Mouse (Mus musculus) olfactory bulb, adult 2 months (tissue): ENCODE results near the gene Cfl2. TPM values are rescaled to one million over a fixed set of nuclear protein-coding genes. Genes with fewer than 3 reads are reported as not detected.

ENCODE experiments used
- H3K27ac ChIP-seq: fragments of 200-500 bp; 2 replicates; pipeline ENCODE4 v1.5.1; 2012; ENCODE audit warnings: low read depth, low read length; ENCODE audit not compliant: insufficient read depth
- H3K4me1 ChIP-seq: fragments of 200-500 bp; 2 replicates; pipeline ENCODE4 v1.6.1; 2012; ENCODE audit warnings: low read length; ENCODE audit not compliant: control insufficient read depth, insufficient read depth
- H3K4me3 ChIP-seq: fragments of 200-500 bp; 2 replicates; pipeline ENCODE4 v1.5.1; 2012; ENCODE audit warnings: mild to moderate bottlenecking, low read depth, low read length, moderate library complexity; ENCODE audit not compliant: insufficient read depth
- CTCF ChIP-seq: fragments of 200-500 bp; IDR thresholded peaks from 2 replicates; pipeline ENCODE4 v1.5.1; 2012; ENCODE audit warnings: low read depth, mild to moderate bottlenecking, low read length, moderate library complexity; ENCODE audit not compliant: insufficient read depth
- POLR2A ChIP-seq: fragments of 200-500 bp; IDR thresholded peaks from 2 replicates; pipeline ENCODE4 v1.6.1; 2012; ENCODE audit warnings: mild to moderate bottlenecking, low read depth, low read length, moderate library complexity; ENCODE audit not compliant: insufficient read depth
- WGBS: fragments of 180-500 bp; shearing (Covaris S2); methylation state at CpG from one replicate; pipeline ENCODE4 v1.1.7; 2018; 5-methylcytosine and 5-hydroxymethylcytosine counted together
- polyA plus RNA-seq: library from polyadenylated mRNA; stranded (reverse); fragments of >200 nt; gene quantifications from 2 replicates; pipeline ENCODE4 v1.2.4, GENCODE M21; 2012; ENCODE audit warnings: low replicate concordance; ENCODE audit not compliant: missing spikeins, insufficient read depth, insufficient read length

Gene Cfl2
- polyA plus RNA-seq, 1 experiment: not detected

DNA sequence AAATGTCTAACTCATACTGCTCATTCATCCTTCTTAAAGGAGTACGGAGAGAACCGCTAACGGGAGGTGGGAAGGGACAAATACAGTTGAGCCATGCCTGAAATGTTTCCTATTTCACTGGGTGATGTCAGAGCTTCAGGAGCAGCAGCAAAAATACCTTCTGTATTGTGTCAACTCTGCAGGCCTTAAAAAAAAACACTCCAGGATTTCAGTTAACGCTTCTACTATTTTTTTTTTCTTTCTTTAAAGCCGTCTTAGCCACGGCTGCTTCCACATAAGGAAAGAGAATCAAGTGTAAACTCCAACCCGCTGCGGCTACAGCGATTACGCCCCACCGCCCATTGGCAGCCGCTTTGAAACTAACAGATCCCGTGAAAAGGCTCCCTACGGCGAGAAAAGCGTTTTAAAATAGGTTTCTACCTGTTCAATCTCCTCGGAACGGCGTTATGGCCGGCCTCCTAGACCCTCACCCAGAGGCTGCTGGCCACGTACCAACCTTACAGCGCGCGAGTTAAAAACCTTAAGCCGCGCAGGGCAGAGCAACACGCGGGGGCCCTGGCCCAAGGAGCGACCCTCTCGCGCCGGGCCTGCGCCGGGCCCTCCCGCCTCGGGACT, 579 bp downstream of the Cfl2 start:
- peak overlapping the region; percentile 97 for H3K27ac ChIP-seq
- TF ChIP-seq POLR2A (no peak), CTCF (no peak)
- under 1% methylated on average over 36 of the region's 36 CpGs for WGBS
- H3K4me3 ChIP-seq: peak overlapping the region; percentile 98
- peaks cover 2% of the 10 kb centered on the region for H3K4me1 ChIP-seq

DNA sequence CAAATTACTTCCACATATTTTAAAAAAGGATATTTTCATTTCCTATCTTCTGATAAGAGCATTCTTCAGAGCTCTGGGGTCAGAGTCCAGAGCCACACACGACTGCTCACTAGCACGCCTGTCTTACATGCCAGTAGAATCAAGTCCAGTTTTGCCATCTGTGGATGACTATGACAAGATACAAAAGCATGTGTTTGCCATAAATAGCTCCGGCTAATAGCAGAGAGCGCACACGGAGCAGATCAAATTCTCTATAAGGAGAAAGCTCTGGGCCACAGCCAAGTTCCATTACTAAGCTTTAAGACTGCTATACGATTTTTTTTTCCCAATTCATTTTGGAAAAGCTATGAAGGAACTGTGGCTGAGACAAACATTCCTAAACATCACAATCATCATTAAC, 3.1 kb downstream of the Cfl2 start:
- TF ChIP-seq POLR2A: no peak
- TF ChIP-seq CTCF: no peak
- WGBS: 15% methylated on average over 6 of the region's 6 CpGs
- H3K4me1 ChIP-seq: peaks cover 2% of the 10 kb centered on the region
- H3K27ac ChIP-seq: 0 out of 2 replicates have a peak overlapping the region, but pooled peaks have one; percentile 40
- no peak overlapping the region for H3K4me3 ChIP-seq

DNA sequence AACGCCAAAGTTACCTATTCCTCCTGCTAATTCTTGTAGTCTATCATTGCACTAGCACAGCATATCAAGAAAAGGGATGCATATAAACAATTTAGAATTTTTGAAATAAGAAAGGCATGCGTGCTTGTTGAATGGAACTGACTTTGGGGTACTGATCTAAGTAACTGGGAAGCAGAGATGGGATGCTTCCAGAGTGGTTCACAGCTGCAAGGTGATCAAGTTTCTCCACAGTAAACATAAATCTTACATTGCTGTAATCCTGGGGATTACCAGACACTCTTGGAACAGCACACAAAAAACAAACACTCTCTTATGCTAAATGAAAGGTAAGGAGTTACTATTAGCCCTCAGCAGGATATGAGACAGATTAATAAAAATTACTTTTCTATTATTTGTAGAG, 12.1 kb downstream of the Cfl2 start:
- no peak for TF ChIP-seq CTCF
- no peak for TF ChIP-seq POLR2A
- H3K4me3 ChIP-seq: no peak overlapping the region
- H3K4me1 ChIP-seq: no peaks in the 10 kb centered on the region
- 95% methylated on average over 2 of the region's 2 CpGs for WGBS
- H3K27ac ChIP-seq: no peak overlapping the region

DNA sequence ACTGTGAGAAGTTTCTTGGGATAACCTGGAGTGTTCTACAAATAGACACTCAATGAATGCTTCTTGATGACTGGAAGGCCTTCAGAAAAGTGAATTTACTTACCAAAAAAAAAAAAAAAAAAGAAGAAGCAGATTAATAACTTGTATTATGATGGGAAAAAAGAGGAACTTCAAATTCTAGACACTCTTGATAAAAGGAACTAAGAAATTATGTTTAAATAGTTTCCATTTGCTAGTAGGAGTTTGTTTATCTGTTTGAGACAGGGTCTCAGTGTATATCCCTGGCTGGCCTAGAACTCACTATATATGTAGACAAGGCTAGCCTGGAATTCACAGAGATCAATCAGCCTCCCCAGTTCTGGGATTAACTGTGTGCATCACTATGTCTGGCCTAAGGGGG, 18.3 kb downstream of the Cfl2 start:
- TF ChIP-seq CTCF (no peak), POLR2A (no peak)
- H3K27ac ChIP-seq: no peak overlapping the region
- H3K4me3 ChIP-seq: no peak overlapping the region

DNA sequence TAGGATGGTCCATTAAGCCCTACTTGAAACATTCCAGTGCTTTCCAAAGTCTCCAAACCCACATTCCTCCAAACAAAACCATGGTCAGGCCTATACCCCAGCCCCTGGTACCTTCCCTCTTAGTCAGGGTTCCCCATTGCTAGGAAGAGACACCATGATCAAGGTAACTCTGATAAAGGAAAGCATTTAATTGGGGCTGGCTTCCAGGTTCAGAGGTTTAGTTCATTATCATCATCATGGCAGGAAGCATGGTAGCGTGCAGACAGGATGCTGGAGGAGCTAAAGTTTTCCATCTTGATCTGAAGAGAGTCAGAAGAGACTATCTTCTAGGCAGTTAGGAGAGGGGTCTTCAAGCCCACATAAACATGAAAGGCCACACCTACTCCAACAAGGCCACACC, 21.1 kb downstream of the Cfl2 start:
- no peak overlapping the region for H3K4me3 ChIP-seq
- no peak for TF ChIP-seq CTCF
- TF ChIP-seq POLR2A: no peak
- 100% methylated on average over 1 of the region's 1 CpGs for WGBS

More for the DNA sequence above, 18.3 kb downstream of the Cfl2 start:
- no peaks in the 10 kb centered on the region for H3K4me1 ChIP-seq

DNA sequence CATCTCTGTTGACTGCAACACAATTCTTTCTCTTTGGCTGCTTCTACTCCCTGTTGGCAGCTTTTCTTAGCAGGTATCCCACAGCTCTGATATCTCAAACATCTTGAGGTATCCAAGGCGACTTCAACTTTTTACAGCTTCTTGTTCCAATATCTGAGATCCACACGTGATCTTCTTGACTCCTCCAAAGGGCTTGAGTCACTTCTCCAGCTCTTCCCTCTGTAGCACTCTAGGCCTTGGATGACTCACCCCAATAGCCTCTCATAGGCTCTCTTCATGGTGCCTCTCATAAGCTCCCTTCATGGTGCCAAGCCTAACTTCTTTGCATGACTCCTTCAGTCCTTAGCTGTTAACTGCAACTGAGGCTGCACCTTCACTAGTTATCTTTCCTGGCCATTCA, 22.9 kb downstream of the Cfl2 start:
- TF ChIP-seq POLR2A: no peak
- no peak for TF ChIP-seq CTCF
- peaks cover 5% of the 10 kb centered on the region; the same call in 1 of the 2 replicates for H3K4me1 ChIP-seq
- 62% methylated on average over 2 of the region's 2 CpGs for WGBS
- H3K27ac ChIP-seq: no peak overlapping the region
- H3K4me3 ChIP-seq: no peak overlapping the region

More for the DNA sequence above, 21.1 kb downstream of the Cfl2 start:
- Histone ChIP-seq H3K4me1 (peaks cover under 1% of the 10 kb centered on the region; the same call in 1 of the 2 replicates), H3K27ac (no peak overlapping the region)

DNA sequence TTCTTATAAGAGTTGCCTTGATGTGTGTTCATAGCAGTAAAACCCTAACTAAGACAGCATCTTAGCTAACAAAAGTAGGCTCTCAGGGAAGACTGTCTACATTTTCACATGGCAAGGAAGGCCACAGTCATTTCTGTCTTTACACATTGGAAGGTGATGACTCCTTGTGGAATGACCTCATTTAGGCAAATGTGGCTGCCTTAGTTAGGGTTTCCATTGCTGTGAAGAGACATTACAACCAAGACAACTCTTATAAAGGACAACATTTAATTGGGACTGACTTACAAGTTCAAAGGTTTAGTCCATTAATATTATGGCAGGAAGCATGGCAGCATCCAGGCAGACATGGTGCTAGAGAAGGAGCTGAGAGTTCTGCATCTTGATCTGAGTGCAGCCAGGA, 23.7 kb downstream of the Cfl2 start:
- TF ChIP-seq POLR2A (no peak), CTCF (no peak)
- no peak overlapping the region for H3K27ac ChIP-seq
- H3K4me3 ChIP-seq: no peak overlapping the region
- peaks cover 7% of the 10 kb centered on the region for H3K4me1 ChIP-seq

DNA sequence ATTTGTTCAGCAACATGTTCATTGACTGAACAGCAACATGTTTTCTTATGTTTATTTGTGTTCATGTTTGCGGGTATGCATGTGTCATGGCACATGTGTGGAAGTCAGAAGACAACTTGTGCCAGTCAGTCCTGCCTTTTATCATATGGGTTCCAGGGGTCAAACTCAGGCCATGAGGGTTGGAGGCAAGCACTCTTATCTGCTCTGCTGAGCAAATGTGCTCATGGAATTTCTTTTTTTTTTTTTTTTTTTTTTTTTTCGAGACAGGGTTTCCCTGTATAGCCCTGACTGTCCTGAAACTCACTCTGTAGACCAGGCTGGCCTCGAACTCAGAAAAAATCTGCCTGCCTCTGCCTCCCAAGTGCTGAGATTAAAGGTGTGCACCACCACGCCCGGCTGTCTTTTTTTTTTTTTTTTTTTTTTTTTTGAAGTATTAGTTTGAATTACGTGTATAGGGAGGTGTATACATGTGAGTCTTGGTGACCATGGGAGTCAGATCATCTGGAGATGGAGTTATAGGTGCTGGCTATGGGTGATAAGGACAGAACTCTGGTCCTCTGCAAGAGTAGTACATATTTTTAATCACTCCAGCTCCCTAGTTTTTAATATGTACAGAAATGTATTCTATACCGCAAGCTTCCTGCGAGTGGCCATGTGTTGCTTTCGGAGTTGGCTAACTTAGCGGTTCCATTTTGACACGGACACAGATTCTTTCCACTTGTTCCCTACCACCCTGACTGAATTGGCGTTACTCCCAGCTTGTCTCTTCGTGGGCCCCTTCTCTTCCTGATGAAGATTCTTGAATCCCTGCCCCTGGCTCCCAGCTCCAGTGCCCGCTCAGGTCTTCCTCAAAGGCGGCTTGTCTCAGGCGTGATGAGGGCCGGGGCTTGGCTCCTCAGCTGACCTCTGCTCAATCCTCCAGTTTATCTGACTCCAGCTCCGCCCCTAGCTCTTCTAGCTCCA, 26.8 kb downstream of the Cfl2 start:
- H3K4me3 ChIP-seq: no peak overlapping the region
- WGBS: 80% methylated on average over 18 of the region's 18 CpGs
- TF ChIP-seq POLR2A (no peak), CTCF (no peak)

DNA sequence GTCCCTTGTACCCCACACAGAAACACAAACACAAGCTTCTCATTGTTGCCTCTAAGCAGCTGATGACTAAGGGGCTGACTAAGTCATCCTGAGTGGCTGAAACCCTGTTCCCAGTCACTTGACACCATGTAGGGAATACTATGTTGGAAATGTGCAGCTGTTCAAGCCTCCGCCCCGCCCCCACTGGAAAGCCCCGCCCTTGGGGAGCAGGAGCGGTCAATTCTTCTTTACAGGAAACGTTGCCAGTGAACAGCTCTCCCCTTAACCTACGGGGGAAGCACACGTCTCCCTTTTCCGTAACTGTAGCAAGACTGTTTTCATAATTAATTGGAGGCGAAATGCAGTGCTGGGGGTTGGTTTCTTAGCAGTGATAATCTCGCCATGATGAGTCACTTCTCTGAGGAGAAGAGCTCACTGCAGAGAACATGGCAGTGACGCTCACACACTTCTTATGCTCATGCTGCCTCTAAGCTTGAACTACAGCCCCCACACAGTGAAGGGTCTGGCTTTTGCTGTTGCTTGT, 27.7 kb downstream of the Cfl2 start:
- WGBS: 4% methylated on average over 11 of the region's 11 CpGs
- peak overlapping the region; percentile 3 for H3K4me3 ChIP-seq
- no peak for TF ChIP-seq POLR2A
- no peak for TF ChIP-seq CTCF
- H3K4me1 ChIP-seq: peaks cover 8% of the 10 kb centered on the region
- H3K27ac ChIP-seq: peak overlapping the region; percentile 80

More for the DNA sequence above, 26.8 kb downstream of the Cfl2 start:
- Histone ChIP-seq H3K4me1 (peaks cover 8% of the 10 kb centered on the region), H3K27ac (peak overlapping the region; percentile 80)
